Mouse (Mus musculus) limb, embryonic 14.5 days (tissue): ENCODE measurements around the gene Kcnip2. TPM values are rescaled to one million over a fixed set of nuclear protein-coding genes. Genes with fewer than 3 reads are reported as not detected.

Source experiments
- ATAC-seq: fragments of 200-750 bp; cut with Nextera tagmentation; 2 replicates; pipeline ENCODE4 v1.8.0; 2017; ENCODE audit warnings: low read depth, moderate number of reproducible peaks, moderate TSS enrichment; ENCODE audit not compliant: low FRiP score
- DNase-seq: peaks from one replicate; pipeline ENCODE4 v3.0.0-alpha.2; 2015; ENCODE audit warnings: low spot score
- H3K27ac ChIP-seq: fragments of 300-500 bp; sonication (generic); replicated peaks from 2 replicates; pipeline ENCODE4 v1.5.1; 2014; ENCODE audit warnings: low read depth, mild to moderate bottlenecking, low read length, moderate library complexity, mixed read lengths
- H3K27me3 ChIP-seq: fragments of 300-500 bp; sonication (generic); 2 replicates; pipeline ENCODE4 v1.6.1; 2014; ENCODE audit warnings: low read length, mixed read lengths; ENCODE audit not compliant: control insufficient read depth, insufficient read depth
- H3K36me3 ChIP-seq: fragments of 300-500 bp; sonication (generic); 2 replicates; pipeline ENCODE4 v1.6.1; 2014; ENCODE audit warnings: mild to moderate bottlenecking, low read length, moderate library complexity, mixed read lengths; ENCODE audit not compliant: control insufficient read depth, insufficient read depth
- H3K4me1 ChIP-seq: fragments of 300-500 bp; sonication (generic); 2 replicates; pipeline ENCODE4 v1.6.1; 2014; ENCODE audit warnings: antibody characterized with exemption, low read length, mixed read lengths; ENCODE audit not compliant: control insufficient read depth, insufficient read depth
- H3K4me2 ChIP-seq: fragments of 300-500 bp; sonication (generic); replicated peaks from 2 replicates; pipeline ENCODE4 v1.6.1; 2014; ENCODE audit warnings: low read depth, mild to moderate bottlenecking, low read length, moderate library complexity; ENCODE audit not compliant: severe bottlenecking
- H3K4me3 ChIP-seq: fragments of 300-500 bp; sonication (generic); replicated peaks from 2 replicates; pipeline ENCODE4 v1.5.1; 2014; ENCODE audit warnings: low read length
- H3K9ac ChIP-seq: fragments of 300-500 bp; sonication (generic); 2 replicates; pipeline ENCODE4 v1.6.1; 2014; ENCODE audit warnings: mild to moderate bottlenecking, low read depth, low read length, moderate library complexity; ENCODE audit not compliant: severe bottlenecking
- H3K9me3 ChIP-seq: fragments of 300-500 bp; sonication (generic); 2 replicates; pipeline ENCODE4 v1.6.1; 2016; ENCODE audit warnings: low read length; ENCODE audit not compliant: control insufficient read depth
- POLR2A ChIP-seq: fragments of 200-500 bp; IDR thresholded peaks from 2 replicates; pipeline ENCODE4 v1.8.0; 2012; ENCODE audit warnings: inconsistent platforms, mild to moderate bottlenecking, moderate library complexity, borderline replicate concordance; ENCODE audit not compliant: insufficient read depth, insufficient read length; ENCODE audit errors: extremely low read depth
- WGBS: fragments of 180-500 bp; shearing (Covaris S2); extraction: QIAGEN DNeasy Blood & Tissue Kit; methylation state at CpG from one replicate; pipeline ENCODE4 v1.1.7; 2014; 5-methylcytosine and 5-hydroxymethylcytosine counted together
- polyA plus RNA-seq, 2 experiments: library from polyadenylated mRNA; depleted of rRNA in 1 of 2; stranded (reverse) in 1 of 2; unstranded in 1 of 2; fragments of >200 nt; fragmentation: Nextera tagmentation in 1 of 2; extraction: Ambion mirVana in 1 of 2; gene quantifications; 2 replicates each; pipeline versions ENCODE4 v1.2.1 to v1.2.3; 2012 to 2014

The Kcnip2 gene
- polyA plus RNA-seq, 2 experiments: 0.92 to 1.5 TPM

GRCm38 (mm10) chr19:45794718-45795117 lies 21.1 kb downstream of the Kcnip2 start:
- Histone ChIP-seq H3K36me3 (no peaks in the 10 kb centered on the region), H3K27me3 (no peaks in the 10 kb centered on the region), H3K4me2 (no peak overlapping the region), H3K4me1 (peaks cover 3% of the 10 kb centered on the region; the same call in 1 of the 2 replicates), H3K9me3 (no peaks in the 10 kb centered on the region), H3K27ac (no peak overlapping the region), H3K4me3 (no peak overlapping the region), H3K9ac (no peak overlapping the region)
- TF ChIP-seq POLR2A: no peak
- 59% methylated on average over 6 of the region's 6 CpGs for WGBS
- no peak for ATAC-seq
- DNase-seq: no peak

DNA sequence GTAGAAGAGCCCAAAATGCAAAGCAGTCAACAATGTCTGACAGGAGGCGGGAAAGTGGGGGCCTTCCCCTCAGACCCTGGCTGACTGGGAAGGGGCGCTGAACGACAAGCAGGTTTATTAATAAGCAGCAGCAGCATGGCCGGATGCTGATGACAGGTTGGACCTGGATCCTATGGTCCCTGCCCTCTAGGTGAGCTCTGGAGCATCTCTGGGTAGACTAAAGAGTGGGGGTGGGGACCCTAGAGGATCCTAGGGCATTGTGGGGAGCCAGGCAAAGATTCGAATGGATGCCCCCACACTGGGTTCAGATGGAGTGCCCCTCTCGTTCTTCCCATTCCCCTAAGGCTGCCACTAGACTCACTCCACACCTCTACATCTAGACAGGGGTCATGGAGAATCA lies 23.5 kb downstream of the Kcnip2 start:
- H3K27ac ChIP-seq: no peak overlapping the region
- no peak overlapping the region for H3K9ac ChIP-seq
- no peaks in the 10 kb centered on the region for H3K27me3 ChIP-seq
- H3K9me3 ChIP-seq: no peaks in the 10 kb centered on the region
- ATAC-seq: no peak
- no peak for TF ChIP-seq POLR2A
- H3K4me1 ChIP-seq: peaks cover 3% of the 10 kb centered on the region; the same call in 1 of the 2 replicates
- no peaks in the 10 kb centered on the region for H3K36me3 ChIP-seq
- H3K4me3 ChIP-seq: no peak overlapping the region
- DNase-seq: no peak
- no peak overlapping the region for H3K4me2 ChIP-seq
- WGBS: 80% methylated on average over 6 of the region's 6 CpGs

GRCm38 (mm10) chr19:45789888-45790874 lies 25.7 kb downstream of the Kcnip2 start:
- no peak overlapping the region for H3K4me2 ChIP-seq
- no peaks in the 10 kb centered on the region for H3K4me1 ChIP-seq
- H3K9ac ChIP-seq: no peak overlapping the region
- H3K9me3 ChIP-seq: no peaks in the 10 kb centered on the region
- WGBS: 78% methylated on average over 13 of the region's 13 CpGs
- no peak overlapping the region for H3K27ac ChIP-seq
- no peaks in the 10 kb centered on the region for H3K36me3 ChIP-seq
- ATAC-seq (no peak), DNase-seq (no peak)
- no peaks in the 10 kb centered on the region for H3K27me3 ChIP-seq
- H3K4me3 ChIP-seq: no peak overlapping the region
- TF ChIP-seq POLR2A: no peak

DNA sequence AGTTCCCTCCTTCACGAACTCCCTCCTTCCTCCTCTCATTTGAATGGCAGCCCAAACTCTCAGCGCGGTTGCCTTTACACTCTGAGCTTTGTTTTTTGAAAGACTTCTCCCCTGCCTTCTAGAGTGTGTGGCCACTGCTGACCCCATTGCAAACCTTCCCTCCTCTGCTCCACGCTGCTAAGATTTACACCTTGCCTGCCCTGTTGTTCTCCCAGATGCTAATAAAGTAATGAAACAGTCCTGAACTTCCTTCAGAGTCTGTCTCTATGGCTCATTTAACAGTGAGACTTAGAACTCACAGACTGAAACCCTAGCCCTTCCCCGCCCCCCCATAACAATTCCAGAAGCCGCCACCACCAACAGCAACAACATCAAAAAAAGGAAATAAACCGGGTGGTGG lies 26.5 kb downstream of the Kcnip2 start:
- no peak overlapping the region for H3K4me3 ChIP-seq
- TF ChIP-seq POLR2A: no peak
- DNase-seq: no peak
- H3K27ac ChIP-seq: no peak overlapping the region
- H3K9ac ChIP-seq: no peak overlapping the region
- H3K27me3 ChIP-seq: no peaks in the 10 kb centered on the region
- 54% methylated on average over 7 of the region's 7 CpGs for WGBS
- H3K4me1 ChIP-seq: no peaks in the 10 kb centered on the region
- H3K9me3 ChIP-seq: no peaks in the 10 kb centered on the region
- no peak overlapping the region for H3K4me2 ChIP-seq
- no peaks in the 10 kb centered on the region for H3K36me3 ChIP-seq
- ATAC-seq: no peak

- H3K4me1 ChIP-seq: 0 out of 2 replicates have a peak, but pooled peaks cover 3% of the 10 kb centered on the region
- ATAC-seq (no peak), DNase-seq (peak; percentile 40)
- H3K9me3 ChIP-seq: no peaks in the 10 kb centered on the region
- no peaks in the 10 kb centered on the region for H3K36me3 ChIP-seq
- no peak overlapping the region for H3K4me3 ChIP-seq
- TF ChIP-seq POLR2A: no peak
- H3K9ac ChIP-seq: no peak overlapping the region
- 47% methylated on average over 4 of the region's 4 CpGs for WGBS
- H3K27ac ChIP-seq: no peak overlapping the region
- H3K27me3 ChIP-seq: no peaks in the 10 kb centered on the region
- H3K4me2 ChIP-seq: no peak overlapping the region
Observed at GRCm38 (mm10) chr19:45788337-45788736, 27.5 kb downstream of the Kcnip2 start.
